Comparison of ENCODE assay signal across 8 mouse cellular contexts in genomic region chr19:6126789-6127580, GRCm38 (mm10). TPM values are rescaled to one million over a fixed set of nuclear protein-coding genes. Genes with fewer than 3 reads are reported as not detected.
A peak's percentile ranks its signal among the peaks of the same experiment; 100 is the strongest.
DNase-seq lines count a peak whose midpoint lies in the region; ATAC-seq and TF ChIP-seq lines count a peak whose summit lies in the region.

No protein-coding gene starts in this region.

- peak overlapping the region; percentile 89; the same call in 1 of the 2 replicates for H3K27ac ChIP-seq in heart, postnatal 0 days (ENCODE audit: low read depth)
- peak overlapping the region; percentile 94 for H3K27ac ChIP-seq in hindbrain, embryonic 13.5 days
- no peak overlapping the region for H3K27ac ChIP-seq in midbrain, embryonic 13.5 days

- 63% methylated on average over 10 of the region's 10 CpGs for WGBS in heart, postnatal 0 days
- WGBS in hindbrain, embryonic 13.5 days: 74% methylated on average over 10 of the region's 10 CpGs
- 76% methylated on average over 10 of the region's 10 CpGs for WGBS in midbrain, embryonic 13.5 days

- H3K27me3 ChIP-seq in heart, postnatal 0 days (ENCODE audit: control insufficient read depth, insufficient read depth, low read length): no peaks in the 10 kb centered on the region
- no peaks in the 10 kb centered on the region for H3K27me3 ChIP-seq in G1E (ENCODE audit: insufficient read depth, low read length)
- no peaks in the 10 kb centered on the region for H3K27me3 ChIP-seq in hindbrain, embryonic 13.5 days
- no peaks in the 10 kb centered on the region for H3K27me3 ChIP-seq in midbrain, embryonic 13.5 days

- no peak for TF ChIP-seq EP300 in heart, postnatal 0 days (IDR thresholded peaks at IDR 0.05; ENCODE audit: low read depth)

- DNase-seq in heart, postnatal 0 days (ENCODE audit: low spot score): no peak
- DNase-seq in heart, adult 18-20 months: no peak
- DNase-seq in G1E (ENCODE audit: low spot score): no peak
- DNase-seq in urinary bladder, postnatal 36 days (ENCODE audit: low spot score in 2 of 2): no peak
- no peak for DNase-seq in gastrocnemius, adult 18-20 months (ENCODE audit: low spot score)
- DNase-seq in testis, postnatal 10 days (ENCODE audit: low spot score): no peak

- no peak overlapping the region for H3K9ac ChIP-seq in heart, postnatal 0 days (replicated peaks; ENCODE audit: low read depth, low read length)
- H3K9ac ChIP-seq in hindbrain, embryonic 13.5 days: peak overlapping the region; percentile 76; the same call in 1 of the 2 replicates
- H3K9ac ChIP-seq in midbrain, embryonic 13.5 days (replicated peaks): peak overlapping the region; percentile 76; the same call in 1 of the 2 replicates

- no peaks in the 10 kb centered on the region for H3K9me3 ChIP-seq in heart, postnatal 0 days (replicated peaks; ENCODE audit: control insufficient read depth, low read length)
- no peaks in the 10 kb centered on the region for H3K9me3 ChIP-seq in G1E (replicated peaks)
- H3K9me3 ChIP-seq in hindbrain, embryonic 13.5 days: no peaks in the 10 kb centered on the region
- H3K9me3 ChIP-seq in midbrain, embryonic 13.5 days: no peaks in the 10 kb centered on the region

- no peak for ATAC-seq in heart, postnatal 0 days (ENCODE audit: insufficient read depth, low read depth)
- ATAC-seq in G1E (ENCODE audit: extremely low read depth, insufficient number of reproducible peaks, low FRiP score, poor library complexity, severe bottlenecking): no peak
- no peak for ATAC-seq in hindbrain, embryonic 13.5 days (ENCODE audit: low FRiP score)
- ATAC-seq in midbrain, embryonic 13.5 days: no peak

- no peaks in the 10 kb centered on the region for H3K36me3 ChIP-seq in heart, postnatal 0 days (replicated peaks; ENCODE audit: control insufficient read depth, insufficient read depth, low read length)
- H3K36me3 ChIP-seq in G1E (replicated peaks): peaks cover 27% of the 10 kb centered on the region
- peaks cover 6% of the 10 kb centered on the region; the same call in 1 of the 2 replicates for H3K36me3 ChIP-seq in hindbrain, embryonic 13.5 days
- H3K36me3 ChIP-seq in midbrain, embryonic 13.5 days: no peaks in the 10 kb centered on the region

- no peak for TF ChIP-seq CTCF in heart, postnatal 0 days (IDR thresholded peaks at IDR 0.05; ENCODE audit: low read depth)
- TF ChIP-seq CTCF in G1E (IDR thresholded peaks at IDR 0.05; ENCODE audit: low read depth, low read length): no peak

- no peaks in the 10 kb centered on the region; the same call in 1 of the 2 replicates for H3K4me1 ChIP-seq in heart, postnatal 0 days (ENCODE audit: control insufficient read depth, insufficient read depth)
- H3K4me1 ChIP-seq in G1E (ENCODE audit: insufficient read depth, low read depth, low read length): peaks cover 41% of the 10 kb centered on the region
- peaks cover 12% of the 10 kb centered on the region for H3K4me1 ChIP-seq in hindbrain, embryonic 13.5 days (replicated peaks)
- H3K4me1 ChIP-seq in midbrain, embryonic 13.5 days (replicated peaks): peaks cover 11% of the 10 kb centered on the region; the same call in 1 of the 2 replicates

- H3K4me2 ChIP-seq in heart, postnatal 0 days (ENCODE audit: low read depth, low read length): peak overlapping the region; percentile 61
- peak overlapping the region; percentile 55 for H3K4me2 ChIP-seq in hindbrain, embryonic 13.5 days
- peak overlapping the region; percentile 57 for H3K4me2 ChIP-seq in midbrain, embryonic 13.5 days (replicated peaks)

- H3K4me3 ChIP-seq in heart, postnatal 0 days (ENCODE audit: low read depth, low read length): peak overlapping the region; percentile 49
- peak overlapping the region; percentile 72 for H3K4me3 ChIP-seq in G1E (ENCODE audit: low read depth, low read length)
- H3K4me3 ChIP-seq in hindbrain, embryonic 13.5 days: peak overlapping the region; percentile 58
- H3K4me3 ChIP-seq in midbrain, embryonic 13.5 days (replicated peaks): peak overlapping the region; percentile 58

RNA-seq across cellular contexts. Expression of gene Snx15, which starts 1.1 kb away (rescaled TPM):
- total RNA-seq in heart, postnatal 0 days (2014; rRNA removed; ENCODE audit: low replicate concordance): 30.5 and 55.7 TPM in 2 replicates
- 17.5 and 18.5 TPM in 2 replicates for polyA plus RNA-seq in heart, postnatal 0 days (2015; fragmentation: Nextera tagmentation; extraction: Ambion mirVana)
- 10 to 100 TPM; 13.9 to 15.2 TPM for total RNA-seq in heart, adult 18-20 months (2021)
- total RNA-seq in G1E (2014; fragmentation: Nextera tagmentation): 21.4 and 25.7 TPM in 2 replicates
- total RNA-seq in G1E (2017): 13.2 and 15.3 TPM in 2 replicates
- polyA plus RNA-seq in G1E (2012): 70.1 and 84.0 TPM in 2 replicates
- 55.7 and 58.3 TPM in 2 replicates for polyA plus RNA-seq in hindbrain, embryonic 13.5 days (2015; fragmentation: Nextera tagmentation; extraction: Ambion mirVana)
- 42.3 and 44.4 TPM in 2 replicates for polyA plus RNA-seq in midbrain, embryonic 13.5 days (2015; fragmentation: Nextera tagmentation; extraction: Ambion mirVana)
- 10 to 100 TPM in 1 of 2 experiments, 1 to 10 TPM in 1; 9.7 to 10.9 TPM for total RNA-seq in gastrocnemius, adult 18-20 months (2021)

RNA-seq across cellular contexts. Expression of gene Sac3d1, which starts 8.5 kb away (rescaled TPM):
- total RNA-seq in heart, postnatal 0 days (2014; rRNA removed; ENCODE audit: low replicate concordance): 46.5 and 48.8 TPM in 2 replicates
- polyA plus RNA-seq in heart, postnatal 0 days (2015; fragmentation: Nextera tagmentation; extraction: Ambion mirVana): 25.1 and 25.8 TPM in 2 replicates
- total RNA-seq in heart, adult 18-20 months (2021): 10 to 100 TPM in 1 of 2 experiments, 1 to 10 TPM in 1; 9.2 to 10.0 TPM
- total RNA-seq in G1E (2014; fragmentation: Nextera tagmentation): 7.9 and 10.1 TPM in 2 replicates
- total RNA-seq in G1E (2017): 10.2 and 22.9 TPM in 2 replicates
- polyA plus RNA-seq in G1E (2012): 69.2 and 78.7 TPM in 2 replicates
- 43.0 and 43.6 TPM in 2 replicates for polyA plus RNA-seq in hindbrain, embryonic 13.5 days (2015; fragmentation: Nextera tagmentation; extraction: Ambion mirVana)
- polyA plus RNA-seq in midbrain, embryonic 13.5 days (2015; fragmentation: Nextera tagmentation; extraction: Ambion mirVana): 35.1 and 41.8 TPM in 2 replicates
- 1 to 10 TPM; 8.6 to 9.7 TPM for total RNA-seq in gastrocnemius, adult 18-20 months (2021)

RNA-seq across cellular contexts. Expression of gene Batf2, which starts 13.8 kb away (rescaled TPM):
- 0.46 TPM in 1 of 2 replicates, not detected in the other for total RNA-seq in heart, postnatal 0 days (2014; rRNA removed; ENCODE audit: low replicate concordance)
- 0.16 and 0.18 TPM in 2 replicates for polyA plus RNA-seq in heart, postnatal 0 days (2015; fragmentation: Nextera tagmentation; extraction: Ambion mirVana)
- total RNA-seq in heart, adult 18-20 months (2021): 1 to 10 TPM in 1 of 2 experiments, under 1 TPM in 1; 0.54 to 2.7 TPM
- total RNA-seq in G1E (2014; fragmentation: Nextera tagmentation) (not detected in 2 replicates), G1E (2017) (0.33 TPM in 1 of 2 replicates, not detected in the other)
- polyA plus RNA-seq in G1E (2012): not detected in 2 replicates
- not detected in 2 replicates for polyA plus RNA-seq in hindbrain, embryonic 13.5 days (2015; fragmentation: Nextera tagmentation; extraction: Ambion mirVana)
- polyA plus RNA-seq in midbrain, embryonic 13.5 days (2015; fragmentation: Nextera tagmentation; extraction: Ambion mirVana): 0.27 TPM in 1 of 2 replicates, not detected in the other
- total RNA-seq in gastrocnemius, adult 18-20 months (2021): under 1 TPM; 0.37 to 0.43 TPM

RNA-seq across cellular contexts. Expression of gene Arl2, which starts 14.4 kb away (rescaled TPM):
- total RNA-seq in heart, postnatal 0 days (2014; rRNA removed; ENCODE audit: low replicate concordance): 59.2 and 75.1 TPM in 2 replicates
- 96.6 and 105 TPM in 2 replicates for polyA plus RNA-seq in heart, postnatal 0 days (2015; fragmentation: Nextera tagmentation; extraction: Ambion mirVana)
- 10 to 100 TPM; 66.4 to 72.1 TPM for total RNA-seq in heart, adult 18-20 months (2021)
- total RNA-seq in G1E (2014; fragmentation: Nextera tagmentation) (49.8 and 60.0 TPM in 2 replicates), G1E (2017) (28.5 and 29.2 TPM in 2 replicates)
- 76.9 and 83.5 TPM in 2 replicates for polyA plus RNA-seq in G1E (2012)
- 128 and 133 TPM in 2 replicates for polyA plus RNA-seq in hindbrain, embryonic 13.5 days (2015; fragmentation: Nextera tagmentation; extraction: Ambion mirVana)
- 115 and 118 TPM in 2 replicates for polyA plus RNA-seq in midbrain, embryonic 13.5 days (2015; fragmentation: Nextera tagmentation; extraction: Ambion mirVana)
- total RNA-seq in gastrocnemius, adult 18-20 months (2021): 10 to 100 TPM; 73.7 to 73.9 TPM

RNA-seq across cellular contexts. Expression of gene Naaladl1, which starts 21.4 kb away (rescaled TPM):
- not detected in 2 replicates for total RNA-seq in heart, postnatal 0 days (2014; rRNA removed; ENCODE audit: low replicate concordance)
- polyA plus RNA-seq in heart, postnatal 0 days (2015; fragmentation: Nextera tagmentation; extraction: Ambion mirVana): 0.07 TPM in 1 of 2 replicates, not detected in the other
- not detected for total RNA-seq in heart, adult 18-20 months (2021)
- total RNA-seq in G1E (2014; fragmentation: Nextera tagmentation) (1.1 and 1.8 TPM in 2 replicates), G1E (2017) (0.44 and 0.87 TPM in 2 replicates)
- 0.32 and 0.36 TPM in 2 replicates for polyA plus RNA-seq in G1E (2012)
- polyA plus RNA-seq in hindbrain, embryonic 13.5 days (2015; fragmentation: Nextera tagmentation; extraction: Ambion mirVana): 0.27 and 0.30 TPM in 2 replicates
- 0.52 and 0.58 TPM in 2 replicates for polyA plus RNA-seq in midbrain, embryonic 13.5 days (2015; fragmentation: Nextera tagmentation; extraction: Ambion mirVana)
- not detected for total RNA-seq in gastrocnemius, adult 18-20 months (2021)
